Mouse (Mus musculus) embryonic fibroblast, embryonic 13.5 days (primary cell): ENCODE data around the gene Dynlrb2.

Experiments used
- CTCF ChIP-seq: IDR thresholded peaks from 2 replicates; pipeline ENCODE4 v1.5.1; 2011; ENCODE audit warnings: mild to moderate bottlenecking, control low read depth, low read length, moderate library complexity, borderline replicate concordance; ENCODE audit not compliant: insufficient read depth
- POLR2A ChIP-seq: IDR thresholded peaks from 2 replicates; pipeline ENCODE4 v1.6.1; 2011; ENCODE audit warnings: low read depth, mild to moderate bottlenecking, control low read depth, low read length, moderate library complexity

DNA sequence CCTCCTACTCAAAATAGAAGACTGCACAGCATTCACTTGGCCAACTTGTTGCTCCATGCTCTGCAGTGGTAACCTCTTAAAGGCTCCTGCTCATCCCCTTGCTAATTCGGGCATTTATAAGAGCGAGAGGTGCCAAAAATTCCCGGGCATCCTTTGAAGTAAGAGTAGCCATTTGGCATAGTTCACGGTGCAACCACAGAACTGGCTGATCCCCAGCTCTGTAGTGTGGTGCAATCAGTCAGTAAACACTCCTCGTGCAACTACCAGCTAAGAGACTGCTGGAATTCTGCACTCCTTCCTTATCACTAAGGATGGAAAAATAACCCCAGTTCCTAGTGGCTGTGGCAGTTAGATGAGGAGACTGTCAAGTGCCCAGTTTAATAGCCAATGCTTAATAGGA lies 3.9 kb downstream of the Dynlrb2 start:
- no peak for TF ChIP-seq CTCF
- no peak for TF ChIP-seq POLR2A
